Mouse (Mus musculus) gastrocnemius, postnatal 4 days (tissue): Measurements from ENCODE around the gene Gm11037. TPM values are rescaled to one million over a fixed set of nuclear protein-coding genes. Genes with fewer than 3 reads are reported as not detected.
"Not testable (repeated sequence)": the region's sequence is repeated elsewhere in the genome, so short reads cannot be mapped to it uniquely, and the experiment has no call there.

ENCODE experiments used
- DNase-seq, 2 experiments: peaks; one replicate each; pipeline ENCODE4 v3.0.0; 2021 to 2022; ENCODE audit warnings: low spot score in 2 of 2, mixed read lengths in 2 of 2
- long read RNA-seq, 2 experiments: library from polyadenylated mRNA; stranded (forward); transcript quantifications; one replicate each; pipeline ENCODE4 v2.0.0; 2021
- total RNA-seq, 2 experiments: library from RNA; stranded (reverse); gene quantifications; 2 replicates each; pipeline ENCODE4 v1.2.3; 2021

Gene Gm11037
- total RNA-seq = not detected
- long read RNA-seq, experiment 1 = 0 reads
- long read RNA-seq, experiment 2 = 0 reads

GRCm38 (mm10) chr2:131132930-131133547, at the start of gene Gm11037:
TSS of gene Gm11037 (plus strand) at chr2:131133497.
- DNase-seq = peak in 1 of 2 experiments; percentile 5

GRCm38 (mm10) chr2:131084206-131084605, 49.1 kb upstream of the Gm11037 start:
- no peak for DNase-seq

GRCm38 (mm10) chr2:131086667-131087390, 46.5 kb upstream of the Gm11037 start, which contains the start of gene Siglec1:
TSS of gene Siglec1 (minus strand) at chr2:131086765.
- no peak for DNase-seq

GRCm38 (mm10) chr2:131088581-131088980, 44.7 kb upstream of the Gm11037 start:
- DNase-seq = no peak

GRCm38 (mm10) chr2:131089634-131090033, 43.7 kb upstream of the Gm11037 start:
- no peak for DNase-seq

- no peak for DNase-seq
Measured at GRCm38 (mm10) chr2:131090852-131091251, 42.4 kb upstream of the Gm11037 start.

- no peak for DNase-seq
Measured at GRCm38 (mm10) chr2:131093577-131093976, 39.7 kb upstream of the Gm11037 start.

- DNase-seq = peak; percentile 47 to 72
Measured at GRCm38 (mm10) chr2:131094823-131095222, 38.5 kb upstream of the Gm11037 start.

- DNase-seq = no peak
Measured at GRCm38 (mm10) chr2:131096101-131096795, 37.0 kb upstream of the Gm11037 start.

GRCm38 (mm10) chr2:131097087-131097486, 36.2 kb upstream of the Gm11037 start:
- no peak for DNase-seq

- DNase-seq = no peak
Measured at GRCm38 (mm10) chr2:131101530-131101929, 31.8 kb upstream of the Gm11037 start.

- peak in 1 of 2 experiments; percentile 16 for DNase-seq
Measured at GRCm38 (mm10) chr2:131104021-131104420, 29.3 kb upstream of the Gm11037 start.

- not testable (repeated sequence) for DNase-seq
Measured at GRCm38 (mm10) chr2:131105061-131105460, 28.2 kb upstream of the Gm11037 start.

- DNase-seq = peak in 1 of 2 experiments; percentile 6
Measured at GRCm38 (mm10) chr2:131105989-131106388, 27.3 kb upstream of the Gm11037 start.

GRCm38 (mm10) chr2:131118968-131119574, 14.2 kb upstream of the Gm11037 start:
- no peak for DNase-seq

- DNase-seq = peak in 1 of 2 experiments; percentile 11
Measured at GRCm38 (mm10) chr2:131124166-131124565, 9.1 kb upstream of the Gm11037 start.

GRCm38 (mm10) chr2:131125157-131125963, 7.9 kb upstream of the Gm11037 start:
- peak in 1 of 2 experiments; percentile 5 for DNase-seq

GRCm38 (mm10) chr2:131125964-131126815, 7.1 kb upstream of the Gm11037 start:
- peak; percentile 10 to 12 for DNase-seq

GRCm38 (mm10) chr2:131127161-131127730, 6.1 kb upstream of the Gm11037 start, which contains the start of gene Hspa12b:
TSS of gene Hspa12b (plus strand) at chr2:131127280.
- peak; percentile 55 to 77 for DNase-seq
